Mouse (Mus musculus) C2C12 (cell line): ENCODE results near the gene Minpp1.

ENCODE experiments used
- CEBPB ChIP-seq: IDR thresholded peaks from one replicate; pipeline ENCODE4 v1.6.1; 2011; ENCODE audit warnings: low read depth, mild to moderate bottlenecking, control low read depth, moderate library complexity
- CTCF ChIP-seq: IDR thresholded peaks from one replicate; pipeline ENCODE4 v1.5.1; 2011; ENCODE audit not compliant: control insufficient read depth, insufficient read depth, insufficient read length
- FOSL1 ChIP-seq: IDR thresholded peaks from one replicate; pipeline ENCODE4 v1.8.0; 2011; ENCODE audit warnings: mild to moderate bottlenecking, low read length; ENCODE audit not compliant: poor library complexity, insufficient read depth, severe bottlenecking
- MAX ChIP-seq: IDR thresholded peaks from one replicate; pipeline ENCODE4 v1.6.1; 2011; ENCODE audit warnings: mild to moderate bottlenecking, control low read depth
- MYOD1 ChIP-seq: IDR thresholded peaks from one replicate; pipeline ENCODE4 v1.6.1; 2011; ENCODE audit warnings: low read depth; ENCODE audit not compliant: control insufficient read depth, insufficient read length
- MYOG ChIP-seq: IDR thresholded peaks from one replicate; pipeline ENCODE4 v1.6.1; 2011; ENCODE audit not compliant: control insufficient read depth, insufficient read length; ENCODE audit errors: extremely low read depth
- USF1 ChIP-seq: IDR thresholded peaks from one replicate; pipeline ENCODE4 v1.6.1; 2011; ENCODE audit warnings: low read depth, mild to moderate bottlenecking, control low read depth, moderate library complexity

DNA sequence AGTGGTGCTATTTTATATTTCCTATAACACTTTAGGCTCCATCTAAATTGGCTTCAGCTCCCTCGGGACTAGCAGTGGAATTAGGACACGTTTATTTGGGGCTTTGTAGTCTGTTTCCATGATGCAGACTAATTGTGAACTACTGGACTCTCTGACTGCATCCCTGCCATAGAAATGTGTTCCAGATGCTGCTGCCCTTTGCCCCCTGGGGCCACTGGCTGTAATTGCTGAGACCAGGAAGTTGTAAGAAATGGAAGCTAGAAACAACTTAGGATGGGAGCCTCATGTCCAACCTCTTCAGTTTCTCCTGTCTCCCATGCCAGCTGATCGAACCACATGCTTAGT, 38.9 kb downstream of the Minpp1 start:
- no peak for TF ChIP-seq CTCF
- no peak for TF ChIP-seq CEBPB
- TF ChIP-seq USF1: no peak
- TF ChIP-seq MYOD1: no peak
- no peak for TF ChIP-seq MYOG
- TF ChIP-seq MAX: no peak
- TF ChIP-seq FOSL1: no peak
